Mouse (Mus musculus) neural tube, embryonic 14.5 days (tissue): ENCODE results near the gene Nox3. TPM values are rescaled to one million over a fixed set of nuclear protein-coding genes. Genes with fewer than 3 reads are reported as not detected.

Experiments used
- ATAC-seq: fragments of 200-750 bp; cut with Nextera tagmentation; 2 replicates; pipeline ENCODE4 v1.8.0; 2017; ENCODE audit warnings: low read depth, mild to moderate bottlenecking, moderate TSS enrichment, moderate library complexity
- H3K27ac ChIP-seq: fragments of 300-500 bp; sonication (generic); 2 replicates; pipeline ENCODE4 v1.5.1; 2014; ENCODE audit warnings: low read depth, mild to moderate bottlenecking, control low read depth, low read length, moderate library complexity, mixed read lengths
- H3K27me3 ChIP-seq: fragments of 300-500 bp; sonication (generic); 2 replicates; pipeline ENCODE4 v1.6.1; 2014; ENCODE audit warnings: low read length; ENCODE audit not compliant: control insufficient read depth, insufficient read depth
- H3K36me3 ChIP-seq: fragments of 300-500 bp; sonication (generic); 2 replicates; pipeline ENCODE4 v1.6.1; 2014; ENCODE audit warnings: low read length, mixed read lengths; ENCODE audit not compliant: control insufficient read depth, insufficient read depth
- H3K4me1 ChIP-seq: fragments of 300-500 bp; sonication (generic); 2 replicates; pipeline ENCODE4 v1.6.1; 2014; ENCODE audit warnings: low read length; ENCODE audit not compliant: control insufficient read depth, insufficient read depth
- H3K4me2 ChIP-seq: fragments of 300-500 bp; sonication (generic); 2 replicates; pipeline ENCODE4 v1.6.1; 2014; ENCODE audit warnings: mild to moderate bottlenecking, low read depth, low read length, control low read depth
- H3K4me3 ChIP-seq: fragments of 300-500 bp; sonication (generic); 2 replicates; pipeline ENCODE4 v1.5.1; 2014; ENCODE audit warnings: low read depth, low read length, control low read depth, mixed read lengths
- H3K9ac ChIP-seq: fragments of 300-500 bp; sonication (generic); replicated peaks from 2 replicates; pipeline ENCODE4 v1.6.1; 2014; ENCODE audit warnings: low read depth, mild to moderate bottlenecking, control low read depth, low read length, mixed read lengths
- H3K9me3 ChIP-seq: fragments of 300-500 bp; sonication (generic); 2 replicates; pipeline ENCODE4 v1.6.1; 2016; ENCODE audit warnings: low read length; ENCODE audit not compliant: control insufficient read depth
- WGBS: fragments of 180-500 bp; shearing (Covaris S2); extraction: QIAGEN DNeasy Blood & Tissue Kit; methylation state at CpG from one replicate; pipeline ENCODE4 v1.1.7; 2014; 5-methylcytosine and 5-hydroxymethylcytosine counted together
- polyA plus RNA-seq: library from polyadenylated mRNA; unstranded; fragments of >200 nt; fragmentation: Nextera tagmentation; extraction: Ambion mirVana; gene quantifications from 2 replicates; pipeline ENCODE4 v1.2.1, GENCODE M21; 2014

Nox3 gene
- polyA plus RNA-seq, 1 experiment from 2014 or later: not detected

DNA sequence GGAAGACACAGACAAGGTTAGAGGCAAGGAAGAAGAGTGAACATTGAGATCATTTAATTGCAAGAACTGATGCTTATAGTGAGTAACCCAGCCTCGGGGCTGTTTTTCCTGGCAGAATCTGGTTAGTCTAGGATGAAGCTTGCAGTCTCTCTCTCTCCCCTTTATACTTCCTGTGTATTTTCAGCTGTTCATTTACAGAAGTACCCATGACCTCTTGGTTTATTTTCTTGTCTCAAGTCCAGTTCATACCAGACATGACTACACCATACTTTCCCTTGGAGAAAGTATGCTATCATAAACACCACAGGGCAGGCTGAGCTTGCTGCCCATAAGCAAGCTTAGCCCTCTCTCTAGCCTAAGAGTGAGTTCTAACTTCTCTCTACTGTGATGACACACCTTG, 98.9 kb downstream of the Nox3 start:
- 66% methylated on average over 1 of the region's 1 CpGs for WGBS
- Histone ChIP-seq H3K27me3 (no peaks in the 10 kb centered on the region), H3K9me3 (no peaks in the 10 kb centered on the region), H3K27ac (no peak overlapping the region), H3K4me2 (no peak overlapping the region), H3K36me3 (no peaks in the 10 kb centered on the region), H3K4me3 (no peak overlapping the region), H3K4me1 (no peaks in the 10 kb centered on the region), H3K9ac (no peak overlapping the region)
- no peak for ATAC-seq

Other genes with a start within 250 kb of the Nox3 start
- not detected in 2 replicates for gene Cldn20, start 163.7 kb downstream of the Nox3 start, polyA plus RNA-seq
- 14.7 and 15.7 TPM in 2 replicates for gene Tfb1m, start 138.5 kb downstream of the Nox3 start, polyA plus RNA-seq